Mouse (Mus musculus) MEL (cell line): ENCODE measurements at regions not wholly inside any gene's neighbourhood (a gene's known extent, or its start where the extent isn't known, plus 50 kb on each side); places are given as distances from the start of the nearest gene placed in this dataset.

Experiments
- BHLHE40 ChIP-seq: IDR thresholded peaks from 2 replicates; pipeline ENCODE4 v1.6.1; 2012; ENCODE audit warnings: low read depth, mild to moderate bottlenecking, inconsistent platforms, low read length, improper control_type of control experiment, borderline replicate concordance
- CTCF ChIP-seq, 3 experiments: IDR thresholded peaks in 2 of 3; conservative IDR thresholded peaks in 1 of 3; 2 replicates each; pipeline ENCODE4 v1.5.1; 2011 to 2012; ENCODE audit warnings: low read length in 3 of 3, low read depth in 2 of 3, mild to moderate bottlenecking in 2 of 3, improper control_type of control experiment in 1 of 3, inconsistent platforms in 1 of 3, mixed read lengths in 1 of 3, moderate library complexity in 1 of 3; ENCODE audit not compliant: control insufficient read depth in 1 of 3, insufficient read depth in 1 of 3, poor library complexity in 1 of 3, severe bottlenecking in 1 of 3
- GABPA ChIP-seq: IDR thresholded peaks from 2 replicates; pipeline ENCODE4 v1.6.1; 2012; ENCODE audit warnings: low read depth, mild to moderate bottlenecking, inconsistent platforms, low read length, improper control_type of control experiment, moderate library complexity
- KAT2A ChIP-seq: conservative IDR thresholded peaks from 2 replicates; pipeline ENCODE4 v1.6.1; 2012; ENCODE audit warnings: low read depth, low read length, improper control_type of control experiment, inconsistent platforms
- MAFK ChIP-seq: IDR thresholded peaks from 2 replicates; pipeline ENCODE4 v1.6.1; 2011; ENCODE audit warnings: low read depth, mild to moderate bottlenecking, low read length, improper control_type of control experiment, borderline replicate concordance
- MAX ChIP-seq: IDR thresholded peaks from 2 replicates; pipeline ENCODE4 v1.6.1; 2011; ENCODE audit warnings: low read length, improper control_type of control experiment
- MEF2A ChIP-seq: IDR thresholded peaks from 2 replicates; pipeline ENCODE4 v1.6.1; 2014; ENCODE audit warnings: low read depth, mild to moderate bottlenecking, inconsistent platforms, low read length, improper control_type of control experiment; ENCODE audit not compliant: poor library complexity, insufficient replicate concordance, severe bottlenecking; ENCODE audit errors: extremely low read depth
- MXI1 ChIP-seq: IDR thresholded peaks from 2 replicates; pipeline ENCODE4 v1.6.1; 2011; ENCODE audit warnings: mild to moderate bottlenecking, low read depth, low read length, improper control_type of control experiment
- POLR2A ChIP-seq, 2 experiments: IDR thresholded peaks; 2 replicates each; pipeline ENCODE4 v1.6.1; 2011 to 2012; ENCODE audit warnings: low read length in 2 of 2, mild to moderate bottlenecking in 2 of 2, control low read depth in 1 of 2, improper control_type of control experiment in 1 of 2, low read depth in 1 of 2, moderate library complexity in 1 of 2; ENCODE audit not compliant: control insufficient read depth in 1 of 2, insufficient read depth in 1 of 2, poor library complexity in 1 of 2
- POLR2AphosphoS2 ChIP-seq: IDR thresholded peaks from 2 replicates; pipeline ENCODE4 v1.6.1; 2011; ENCODE audit warnings: low read length, improper control_type of control experiment
- POLR2AphosphoS5 ChIP-seq: IDR thresholded peaks from 2 replicates; pipeline ENCODE4 v1.6.1; 2012; ENCODE audit warnings: low read depth, borderline replicate concordance, mild to moderate bottlenecking, inconsistent platforms, low read length, moderate library complexity, mixed read lengths
- RCOR1 ChIP-seq: IDR thresholded peaks from 2 replicates; pipeline ENCODE4 v1.6.1; 2012; ENCODE audit warnings: low read depth, mild to moderate bottlenecking, inconsistent platforms, low read length, improper control_type of control experiment
- SIN3A ChIP-seq: IDR thresholded peaks from 2 replicates; pipeline ENCODE4 v1.6.1; 2012; ENCODE audit warnings: low read length, improper control_type of control experiment, inconsistent platforms

- TF ChIP-seq MXI1 (no peak), CTCF (IDR thresholded peaks at IDR 0.05 in 2 of 3, conservative IDR thresholded peaks at IDR 0.05 in 1 of 3; ENCODE audit: control insufficient read depth in 1 of 3, insufficient read depth in 1 of 3, low read depth in 2 of 3, low read length in 3 of 3, poor library complexity in 1 of 3, severe bottlenecking in 1 of 3) (no peak), RCOR1 (no peak; the same call in 1 of the 2 replicates), MEF2A (no peak), KAT2A (no peak), MAFK (no peak), POLR2A (IDR thresholded peaks at IDR 0.05; ENCODE audit: control insufficient read depth in 1 of 2, insufficient read depth in 1 of 2, low read depth in 1 of 2, low read length in 2 of 2, poor library complexity in 1 of 2) (no peak), SIN3A (no peak; the same call in none of the 2 replicates), MAX (no peak), POLR2AphosphoS5 (no peak), BHLHE40 (no peak), GABPA (no peak), POLR2AphosphoS2 (no peak; the same call in none of the 2 replicates)
Measured at GRCm38 (mm10) chr19:60145242-60145641, 81.3 kb downstream of the Fam204a start.
